Mouse (Mus musculus): ENCODE measurements at regions not wholly inside any gene's neighbourhood (a gene's known extent, or its start where the extent isn't known, plus 50 kb on each side); places are given as distances from the start of the nearest gene placed in this dataset.

- in situ Hi-C loops (cut with MboI; ENCODE audit: unreplicated experiment in 2 of 2): no loop called here
Observed at GRCm38 (mm10) chr4:53915326-53915725, 89.5 kb downstream of the Tmem38b start.

DNA sequence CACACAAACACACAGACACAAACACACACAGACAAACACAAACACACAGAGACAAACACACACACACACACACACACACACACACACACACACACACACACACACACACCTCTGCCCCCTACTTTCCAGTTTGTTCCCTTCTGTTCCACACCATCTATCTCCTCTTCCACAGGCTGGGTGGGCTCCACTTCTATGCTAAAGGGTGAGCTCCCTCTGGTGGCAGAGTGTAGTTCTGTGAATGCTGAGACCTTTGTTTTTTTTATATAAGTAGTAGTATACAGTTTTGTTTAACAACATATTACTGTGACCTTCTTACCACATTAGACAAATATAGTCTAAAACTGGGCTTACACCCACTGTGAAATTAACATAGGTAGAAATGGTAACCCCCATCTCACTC, 93.3 kb downstream of the Tmem38b start:
- in situ Hi-C loops (cut with MboI; ENCODE audit: unreplicated experiment in 2 of 2): no loop called here

DNA sequence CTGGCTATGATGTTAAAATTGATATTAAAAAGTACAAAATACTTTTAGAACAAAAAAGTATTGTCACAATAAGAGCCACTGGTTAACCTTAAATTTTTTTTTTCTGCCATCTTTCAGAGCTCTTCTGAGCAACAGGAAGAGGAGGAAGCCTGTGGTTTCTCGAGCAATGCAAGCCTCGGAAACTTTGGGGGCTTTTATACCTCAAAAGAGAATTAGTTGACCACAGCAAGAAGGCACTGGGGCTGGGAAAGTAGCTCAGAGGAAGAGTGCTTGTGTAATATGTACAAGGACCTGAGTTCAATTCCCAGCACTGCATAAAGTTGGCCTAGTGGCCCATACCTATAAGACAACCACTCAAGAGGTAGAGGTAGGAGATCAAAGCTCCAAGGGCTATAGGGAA, 94.7 kb downstream of the Tmem38b start:
- in situ Hi-C loops (cut with MboI; ENCODE audit: unreplicated experiment in 2 of 2): loop anchor here in 1 of 2 experiments (5.0 kb wide), 2 partner anchors 38 to 1032 kb away; no protein-coding TSS in a partner anchor

GRCm38 (mm10) chr4:53931068-53931467, 105.2 kb downstream of the Tmem38b start:
- in situ Hi-C loops (cut with MboI; ENCODE audit: unreplicated experiment in 2 of 2): loop anchor here (10.0 kb wide), 2 partner anchors 324 to 494 kb away; no protein-coding TSS in a partner anchor

DNA sequence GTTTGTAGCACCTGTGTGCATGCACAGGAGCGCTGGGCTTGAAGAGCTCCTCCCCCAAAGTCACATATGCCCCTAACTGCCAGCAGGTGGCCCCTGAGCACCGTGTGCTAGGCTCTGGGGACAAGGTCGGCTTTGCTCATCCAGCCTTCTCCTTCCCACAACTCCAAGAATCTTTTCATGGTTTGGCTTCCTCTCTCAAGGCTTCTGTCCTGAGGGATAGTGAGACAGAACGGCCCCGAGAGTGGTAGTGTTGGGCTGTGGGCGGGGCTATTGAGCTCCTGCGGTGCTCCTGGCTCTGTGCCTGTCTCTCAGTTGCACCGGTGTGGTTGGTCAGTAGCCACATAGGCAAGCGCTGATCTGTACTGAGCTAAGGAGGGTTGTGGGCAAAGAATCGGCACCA, 105.7 kb downstream of the Tmem38b start:
- in situ Hi-C loops (cut with MboI; ENCODE audit: unreplicated experiment in 2 of 2): loop anchor here (10.0 kb wide), 2 partner anchors 323 to 493 kb away; no protein-coding TSS in a partner anchor

GRCm38 (mm10) chr4:53935306-53935705, 109.5 kb downstream of the Tmem38b start:
- in situ Hi-C loops (cut with MboI; ENCODE audit: unreplicated experiment in 2 of 2): loop anchor here (10.0 kb wide), 2 partner anchors 319 to 489 kb away; no protein-coding TSS in a partner anchor

DNA sequence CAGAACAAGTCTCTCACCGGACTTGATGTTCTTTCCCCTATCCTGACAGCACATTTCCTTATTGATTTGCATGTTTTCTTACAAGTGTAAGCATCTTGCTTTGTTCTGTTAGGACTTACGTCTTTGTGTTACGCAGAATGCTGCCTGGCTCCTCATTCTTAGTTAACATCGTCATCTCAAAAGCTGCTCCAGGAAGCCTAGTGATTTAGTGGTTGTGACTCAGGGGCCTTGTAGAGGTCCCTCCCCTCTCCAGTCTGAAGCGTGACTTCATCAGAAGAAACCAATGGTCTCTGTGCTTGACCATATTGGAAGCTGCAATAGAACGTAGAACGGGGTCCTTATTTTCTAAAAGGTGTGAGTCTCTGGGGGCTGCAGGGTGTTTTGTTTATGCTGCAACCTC, 122.9 kb downstream of the Tmem38b start:
- in situ Hi-C loops (cut with MboI; ENCODE audit: unreplicated experiment in 2 of 2): no loop called here

DNA sequence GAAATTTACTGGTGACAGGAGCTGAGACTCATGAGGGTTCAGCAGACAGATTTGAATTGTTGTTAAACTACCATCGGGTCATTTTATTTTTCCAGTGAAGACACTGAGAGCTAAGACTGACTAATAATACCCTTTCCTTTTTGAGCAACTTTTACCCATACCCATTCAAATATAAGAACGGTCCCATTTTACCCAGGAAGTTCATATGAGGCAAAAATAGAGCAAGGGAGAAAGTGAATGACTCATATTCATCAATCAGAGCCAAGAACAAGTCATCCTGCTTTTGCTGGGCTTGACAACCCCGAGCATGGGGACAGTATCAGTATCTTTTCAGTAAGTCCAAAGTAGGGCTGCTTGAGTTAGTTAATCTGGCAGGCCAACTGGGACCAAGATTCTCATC, 123.3 kb downstream of the Tmem38b start:
- in situ Hi-C loops (cut with MboI; ENCODE audit: unreplicated experiment in 2 of 2): no loop called here

GRCm38 (mm10) chr4:53950496-53950895, 124.7 kb downstream of the Tmem38b start:
- in situ Hi-C loops (cut with MboI; ENCODE audit: unreplicated experiment in 2 of 2): no loop called here

DNA sequence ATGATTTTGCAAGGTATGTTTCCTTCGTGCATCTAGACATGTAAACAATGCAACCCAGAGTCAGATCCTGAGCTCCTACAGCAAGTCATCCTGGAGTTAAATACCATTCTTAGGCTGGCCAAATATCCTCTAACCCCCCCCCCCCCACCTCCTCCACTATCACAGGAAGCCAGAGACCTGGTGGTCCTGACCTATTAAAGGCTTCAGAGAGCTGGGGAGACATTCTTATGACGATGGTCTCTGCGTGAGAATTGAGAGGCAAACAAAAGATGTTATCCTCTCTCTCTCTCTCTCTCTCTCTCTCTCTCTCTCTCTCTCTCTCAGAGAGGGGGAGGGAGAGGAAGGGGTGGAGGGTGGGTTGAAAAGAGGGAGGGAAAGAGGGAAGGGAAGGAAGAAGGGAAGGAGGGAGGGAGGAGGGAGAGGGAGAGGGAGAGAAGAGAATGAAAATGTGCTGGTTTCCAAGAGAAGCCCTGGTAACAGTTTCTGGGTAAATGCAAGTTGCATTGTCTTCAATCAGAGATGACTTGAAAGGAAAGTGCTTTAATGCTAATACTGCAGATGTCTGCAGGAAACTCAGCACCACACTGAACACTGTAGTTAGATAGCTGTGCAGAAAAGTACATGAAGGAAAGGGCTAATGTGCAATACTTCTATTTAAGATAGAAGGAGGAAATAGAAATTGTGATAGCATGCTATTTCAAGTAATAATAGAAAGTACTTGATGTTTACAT, 125.3 kb downstream of the Tmem38b start:
- in situ Hi-C loops (cut with MboI; ENCODE audit: unreplicated experiment in 2 of 2): no loop called here

DNA sequence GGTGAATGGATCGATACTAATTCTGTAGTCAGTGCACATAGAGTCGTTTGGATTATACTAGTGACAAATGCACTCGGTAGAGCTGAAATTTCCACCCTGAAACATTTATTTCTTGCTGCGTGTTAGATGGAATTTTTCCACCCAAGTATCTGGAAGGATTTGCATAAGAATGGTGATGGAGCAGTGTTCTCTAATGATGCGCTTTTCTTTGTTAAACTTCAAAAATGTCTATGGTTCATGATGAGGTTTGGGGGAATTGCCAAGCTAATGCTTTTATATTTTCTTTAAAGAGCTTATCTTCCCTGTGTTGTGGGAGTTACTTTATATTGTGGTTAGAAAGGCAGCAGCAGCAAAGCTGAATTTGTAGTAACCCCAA, 125.9 kb downstream of the Tmem38b start:
- in situ Hi-C loops (cut with MboI; ENCODE audit: unreplicated experiment in 2 of 2): no loop called here

- in situ Hi-C loops (cut with MboI; ENCODE audit: unreplicated experiment in 2 of 2): no loop called here
Observed at GRCm38 (mm10) chr4:53952288-53952687, 126.4 kb downstream of the Tmem38b start.

- in situ Hi-C loops (cut with MboI; ENCODE audit: unreplicated experiment in 2 of 2): no loop called here
Observed at GRCm38 (mm10) chr4:53962458-53962857, 136.6 kb downstream of the Tmem38b start.

GRCm38 (mm10) chr4:53970461-53970860, 144.6 kb downstream of the Tmem38b start:
- in situ Hi-C loops (cut with MboI; ENCODE audit: unreplicated experiment in 2 of 2): no loop called here

- in situ Hi-C loops (cut with MboI; ENCODE audit: unreplicated experiment in 2 of 2): no loop called here
Observed at GRCm38 (mm10) chr4:53970960-53971359, 145.1 kb downstream of the Tmem38b start.

- in situ Hi-C loops (cut with MboI; ENCODE audit: unreplicated experiment in 2 of 2): no loop called here
Observed at GRCm38 (mm10) chr4:53976036-53976638, 150.3 kb downstream of the Tmem38b start.

DNA sequence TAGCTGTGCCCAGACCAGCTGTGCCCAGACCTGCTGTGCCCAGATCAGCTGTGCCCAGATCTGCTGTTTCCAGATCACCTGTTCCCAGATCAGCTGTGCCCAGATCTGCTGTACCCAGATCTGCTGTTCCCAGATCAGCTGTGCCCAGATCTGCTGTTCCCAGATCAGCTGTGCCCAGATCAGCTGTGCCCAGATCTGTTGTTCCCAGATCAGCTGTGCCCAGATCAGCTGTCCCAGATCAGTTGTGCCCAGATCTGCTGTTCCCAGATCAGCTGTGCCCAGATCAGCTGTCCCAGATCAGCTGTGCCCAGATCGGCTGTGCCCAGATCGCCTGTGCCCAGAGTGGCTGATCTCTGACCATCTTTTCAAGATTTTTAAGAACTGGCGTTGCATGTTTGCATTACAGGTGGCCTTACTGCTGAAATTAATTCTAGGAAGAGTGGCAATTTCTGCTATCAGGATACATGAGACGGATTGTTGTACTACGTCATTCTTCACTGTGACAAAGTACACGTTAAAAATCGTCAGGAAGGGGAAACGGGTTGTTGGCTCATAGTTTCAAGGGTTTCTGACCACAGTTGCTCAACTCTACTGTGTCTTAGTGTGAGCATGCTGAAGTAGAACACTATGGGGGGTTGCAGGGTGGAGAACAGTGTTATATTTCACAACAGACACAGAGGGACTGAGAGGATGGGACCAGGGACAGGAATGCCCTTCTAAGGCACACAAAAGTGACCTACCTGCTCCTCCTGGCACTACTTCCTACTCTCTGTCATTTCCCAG, 160.9 kb downstream of the Tmem38b start:
- in situ Hi-C loops (cut with MboI; ENCODE audit: unreplicated experiment in 2 of 2): no loop called here

DNA sequence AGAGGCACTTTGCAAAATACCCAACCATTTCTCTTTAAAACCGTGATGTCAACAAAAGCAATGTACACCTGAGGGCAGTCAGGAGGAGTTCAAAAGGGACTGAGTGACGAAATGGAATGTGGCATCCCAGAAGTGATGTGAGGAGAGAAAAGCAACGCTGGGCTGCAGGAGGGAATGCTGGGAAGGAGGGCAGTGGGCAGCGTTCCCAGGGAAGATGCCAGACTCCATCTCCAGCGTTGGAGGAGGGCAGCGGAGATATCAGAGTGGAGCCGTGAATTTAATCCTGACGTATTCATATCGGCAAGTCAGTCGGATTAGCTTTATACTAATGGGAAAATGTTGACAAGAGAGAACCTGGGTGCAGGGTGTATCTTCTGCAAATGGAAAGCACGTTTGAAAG, 161.7 kb downstream of the Tmem38b start:
- in situ Hi-C loops (cut with MboI; ENCODE audit: unreplicated experiment in 2 of 2): no loop called here

DNA sequence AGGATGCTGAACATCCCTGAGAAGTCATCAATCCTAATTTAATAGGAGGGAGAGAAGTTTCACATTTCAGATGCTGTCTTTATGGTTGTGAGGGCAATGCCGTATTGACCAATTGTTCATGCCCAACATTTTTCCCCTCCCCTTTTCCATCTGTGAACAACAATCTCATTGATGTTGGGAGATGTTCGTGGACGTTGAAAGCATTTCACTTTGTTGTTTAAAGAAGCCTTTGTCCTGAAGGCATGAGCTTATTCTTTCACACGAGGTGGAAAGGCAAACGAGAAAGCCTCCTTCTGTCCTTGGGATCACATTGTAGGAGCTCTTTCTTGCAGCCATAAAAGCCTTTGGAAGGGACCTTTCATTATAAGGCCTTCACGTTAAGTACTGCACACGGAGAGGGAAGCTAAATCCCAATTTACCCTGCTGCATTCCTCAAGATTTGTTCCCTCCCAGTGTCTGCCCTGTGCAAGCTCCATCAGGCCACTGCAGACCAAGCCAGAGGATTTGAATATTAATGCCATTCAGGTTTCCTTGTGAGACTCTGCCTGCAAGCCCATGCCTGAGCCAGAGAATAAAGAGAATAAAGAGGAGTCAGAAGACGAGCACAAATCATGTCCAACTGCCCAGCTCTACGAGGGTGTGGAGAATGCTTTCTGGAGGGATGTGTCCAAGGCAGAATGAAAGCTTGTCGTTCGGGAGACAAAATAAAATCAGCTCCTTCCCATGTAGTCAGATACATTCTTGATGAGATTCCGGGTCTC, 195.4 kb downstream of the Tmem38b start:
- in situ Hi-C loops (cut with MboI; ENCODE audit: unreplicated experiment in 2 of 2): no loop called here

DNA sequence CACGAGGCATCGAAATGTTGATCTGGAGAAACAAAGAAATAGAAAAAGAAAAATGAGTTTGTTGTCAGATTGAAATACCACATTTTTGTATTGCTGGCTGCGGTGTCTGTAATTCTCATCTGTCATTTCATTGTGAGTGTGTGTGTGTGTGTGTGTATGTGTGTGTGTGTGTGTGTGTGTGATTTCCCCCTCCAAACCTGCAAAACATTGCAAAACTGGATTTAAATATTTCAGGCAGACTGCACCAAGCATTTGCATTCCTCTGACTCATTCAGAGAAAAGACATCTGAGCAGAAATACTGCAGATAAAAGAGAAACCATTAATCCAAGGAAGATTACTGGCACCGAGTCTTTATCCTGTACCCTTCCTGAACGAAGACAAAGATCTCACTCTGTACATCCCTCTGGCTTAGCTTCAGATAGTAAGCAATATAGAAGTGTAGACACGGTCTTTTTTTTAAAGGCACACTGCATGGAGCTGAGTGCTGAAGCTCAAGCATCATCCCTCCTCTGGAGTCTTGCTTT, 196.1 kb downstream of the Tmem38b start:
- in situ Hi-C loops (cut with MboI; ENCODE audit: unreplicated experiment in 2 of 2): no loop called here
